Mouse (Mus musculus): ENCODE measurements around the gene Gm36864. TPM values are rescaled to one million over a fixed set of nuclear protein-coding genes. Genes with fewer than 3 reads are reported as not detected.
A peak's percentile ranks its signal among the peaks of the same experiment; 100 is the strongest.

The Gm36864 gene
- polyA plus RNA-seq, 2 experiments from 2014 or later = not detected

GRCm38 (mm10) chr7:44260410-44260809, 24.4 kb downstream of the Gm36864 start:
- ATAC-seq = no peak

GRCm38 (mm10) chr7:44261147-44261546, 25.2 kb downstream of the Gm36864 start, which contains the start of gene Gm15517:
Gm15517 (plus strand) TSS chr7:44261447.
- no peak for ATAC-seq

- ATAC-seq = peak; percentile 93
Observed at GRCm38 (mm10) chr7:44262791-44263643, 27.0 kb downstream of the Gm36864 start.

GRCm38 (mm10) chr7:44268117-44268516, 32.1 kb downstream of the Gm36864 start:
- ATAC-seq = no peak

- no peak for ATAC-seq
Observed at GRCm38 (mm10) chr7:44269397-44269796, 33.4 kb downstream of the Gm36864 start.

- ATAC-seq = no peak
Observed at GRCm38 (mm10) chr7:44271309-44271708, 35.3 kb downstream of the Gm36864 start.

DNA sequence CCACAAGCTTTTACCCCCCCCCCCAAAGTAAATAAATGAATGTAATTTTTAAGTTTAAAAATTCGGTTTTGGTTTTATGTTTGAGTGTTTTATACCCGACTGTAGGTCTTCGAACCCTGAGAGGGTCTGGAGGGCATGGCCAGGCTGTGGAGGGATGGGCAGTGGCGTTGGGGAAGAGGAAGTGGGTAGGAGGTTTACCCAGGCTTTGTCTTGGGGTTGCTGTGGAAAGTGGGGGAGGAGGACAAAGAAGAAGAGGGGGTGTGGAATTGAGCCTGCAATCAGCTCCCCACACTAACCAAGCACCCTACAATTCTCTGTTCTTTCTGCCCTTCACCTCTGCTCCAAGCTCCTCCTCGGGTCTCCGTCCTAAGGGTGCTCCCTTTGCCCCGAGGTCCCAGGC, 36.6 kb downstream of the Gm36864 start:
- no peak for ATAC-seq

DNA sequence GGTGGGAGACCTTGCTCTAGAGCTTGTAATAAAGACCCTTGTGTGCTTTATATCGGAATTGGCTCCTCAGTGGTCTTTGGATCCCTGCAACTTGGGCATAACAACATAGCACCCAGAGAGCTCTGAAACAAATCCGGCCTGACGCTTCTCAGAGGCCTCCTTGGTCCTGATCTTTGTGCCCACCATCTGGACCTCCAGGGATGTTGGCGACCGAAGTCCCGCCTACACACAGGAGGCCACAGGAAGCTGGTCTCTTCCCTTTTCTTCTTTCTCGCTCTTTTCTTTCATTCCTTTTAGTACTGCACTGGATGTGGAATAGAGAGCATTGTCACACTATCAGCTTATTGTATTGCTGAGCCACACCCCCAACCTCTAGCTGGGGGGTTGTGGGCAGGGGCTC, 37.5 kb downstream of the Gm36864 start:
- no peak for ATAC-seq

DNA sequence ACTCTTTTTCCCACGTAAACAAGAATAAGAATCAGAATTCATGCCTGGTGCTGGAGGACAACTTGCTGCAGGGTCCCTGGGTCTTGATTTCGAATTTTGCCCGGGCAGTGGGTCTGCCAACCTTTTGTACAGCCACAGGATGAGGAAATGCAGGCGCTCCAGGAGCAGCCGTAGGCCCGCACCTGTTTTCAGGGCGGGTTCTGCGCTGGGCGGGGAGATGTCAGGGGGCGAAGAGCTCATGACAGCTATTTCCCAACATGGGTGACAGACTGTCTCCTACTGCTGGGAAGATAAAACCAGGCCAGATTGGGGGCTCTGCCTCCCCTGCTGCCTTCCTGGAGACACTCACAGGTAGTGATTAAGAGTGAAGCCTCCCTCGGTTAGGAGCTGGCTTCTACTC, 38.1 kb downstream of the Gm36864 start:
- ATAC-seq = no peak

DNA sequence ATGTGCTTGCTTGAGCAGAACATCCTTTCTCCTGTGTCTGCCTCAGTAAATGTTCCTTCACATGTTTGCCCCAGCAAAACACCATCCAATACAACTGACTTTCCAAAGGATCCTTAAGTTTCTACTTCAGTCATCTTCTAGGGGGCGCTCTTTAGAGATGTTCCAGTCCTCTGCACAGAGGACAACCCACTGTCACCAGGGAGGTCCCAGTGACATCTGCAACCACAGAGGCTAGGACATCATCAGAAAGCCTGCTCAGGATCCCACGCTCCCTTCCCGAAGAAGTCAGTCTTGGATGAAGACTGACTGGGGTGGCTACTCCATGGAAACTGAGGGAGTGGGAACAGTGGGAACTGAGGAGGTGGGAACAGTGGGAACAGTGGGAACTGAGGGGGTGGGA, 39.6 kb downstream of the Gm36864 start:
- no peak for ATAC-seq

DNA sequence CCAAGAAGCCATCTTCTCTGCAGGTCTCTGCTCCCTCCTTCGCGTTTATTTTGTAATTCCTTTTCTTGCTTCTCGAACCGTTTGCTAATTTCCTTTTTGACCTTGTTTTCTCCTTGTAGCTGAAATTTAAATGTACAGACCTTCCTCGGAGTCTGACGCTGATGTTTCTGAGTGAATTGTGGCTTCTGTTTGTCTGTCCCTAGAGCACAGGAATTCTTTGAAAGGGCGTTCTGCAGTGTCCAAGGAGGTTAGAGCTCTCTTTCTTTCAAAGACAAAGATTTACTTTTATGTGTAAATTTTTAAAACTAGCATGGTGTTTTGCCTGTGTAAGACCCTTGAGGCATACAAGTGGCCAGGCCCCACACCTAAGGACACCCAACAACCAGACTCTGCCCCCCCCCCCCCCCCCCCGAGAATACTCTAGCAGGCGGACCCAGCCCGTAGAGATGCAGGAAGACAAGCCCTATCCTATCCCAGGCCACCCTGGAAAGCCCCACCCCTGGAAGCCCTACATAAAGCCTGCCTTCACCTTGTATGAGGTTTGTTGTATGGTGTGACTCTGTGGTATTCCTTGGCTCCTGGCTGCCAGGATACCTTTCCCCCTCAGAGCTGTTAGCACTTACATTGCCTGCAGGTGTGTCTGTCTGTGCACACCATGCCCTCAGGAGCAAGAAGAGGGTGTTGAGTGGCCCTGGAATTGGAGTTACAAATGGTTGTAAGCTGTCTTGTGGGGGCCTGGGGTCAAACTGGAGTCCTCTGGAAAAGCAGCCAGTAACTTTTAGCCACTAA, 40.7 kb downstream of the Gm36864 start:
- ATAC-seq = no peak

GRCm38 (mm10) chr7:44277250-44277622, 41.3 kb downstream of the Gm36864 start:
- no peak for ATAC-seq

- no peak for ATAC-seq
Observed at GRCm38 (mm10) chr7:44280959-44281358, 45.0 kb downstream of the Gm36864 start.

GRCm38 (mm10) chr7:44281586-44281985, 45.6 kb downstream of the Gm36864 start:
- ATAC-seq = no peak

DNA sequence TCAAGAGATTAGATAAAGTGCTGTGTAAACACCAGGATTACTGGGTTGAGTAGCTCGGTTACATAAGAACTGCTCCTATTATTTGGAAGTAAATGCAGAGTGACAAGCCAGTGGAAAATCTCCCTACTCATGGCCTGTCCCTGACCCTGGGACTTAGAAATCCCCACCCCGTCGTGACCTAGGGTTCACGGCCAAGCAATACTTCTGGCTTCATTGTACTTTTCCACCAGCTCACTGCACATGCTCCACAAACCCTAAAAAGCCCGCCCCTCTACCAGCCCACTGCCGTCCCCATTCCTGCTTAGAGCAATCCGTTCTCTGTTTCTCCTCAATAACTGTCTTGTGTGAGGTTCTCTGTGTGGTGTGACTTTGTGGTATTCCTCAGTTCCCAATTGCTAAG, 51.8 kb downstream of the Gm36864 start:
- ATAC-seq = no peak

- no peak for ATAC-seq
Observed at GRCm38 (mm10) chr7:44290986-44291385, 55.0 kb downstream of the Gm36864 start.

DNA sequence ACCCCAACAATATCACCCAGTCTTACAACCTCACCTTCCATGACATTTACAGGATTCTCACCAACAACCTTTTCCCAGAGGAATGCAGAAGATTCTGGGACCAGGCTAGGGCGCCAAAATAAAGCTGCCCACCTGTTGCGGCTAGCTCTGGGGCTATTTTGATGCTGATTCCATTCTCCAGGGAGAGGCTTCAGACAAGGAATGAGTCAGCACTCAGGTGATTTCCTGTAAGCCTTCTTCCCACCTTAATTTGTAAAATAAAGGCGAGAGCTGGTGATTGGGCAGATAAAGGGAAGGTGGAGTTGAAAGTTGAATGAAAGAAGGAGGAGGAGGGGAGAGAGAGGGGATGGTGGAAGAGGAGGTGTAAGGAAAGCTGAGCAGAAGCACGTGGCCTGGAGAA, 55.4 kb downstream of the Gm36864 start:
- no peak for ATAC-seq

Other genes starting within 250 kb of the Gm36864 start
- not detected for gene Klk1b11, start 240.3 kb upstream of the Gm36864 start, polyA plus RNA-seq (2017; shearing (Covaris generic))
- gene Klk1b26, start 224.0 kb upstream of the Gm36864 start, polyA plus RNA-seq (2017; shearing (Covaris generic)) = not detected
- gene Klk1b27, start 183.9 kb upstream of the Gm36864 start, polyA plus RNA-seq (2017; shearing (Covaris generic)) = 1 to 10 TPM; 1.7 to 5.7 TPM
- not detected for gene Klk1b21, start 133.8 kb upstream of the Gm36864 start, polyA plus RNA-seq (2017; shearing (Covaris generic))
- not detected for gene Klk1b22, start 123.5 kb upstream of the Gm36864 start, polyA plus RNA-seq (2017; shearing (Covaris generic))
- gene Klk1b16, start 99.4 kb upstream of the Gm36864 start, polyA plus RNA-seq (2017; shearing (Covaris generic)) = not detected
- not detected for gene Klk1b24, start 47.9 kb upstream of the Gm36864 start, polyA plus RNA-seq (2017; shearing (Covaris generic))
- gene Klk1b3, start 38.0 kb upstream of the Gm36864 start, polyA plus RNA-seq (2017; shearing (Covaris generic)) = not detected
- not detected for gene Klk1b4, start 28.7 kb upstream of the Gm36864 start, polyA plus RNA-seq (2017; shearing (Covaris generic))
- gene Klk1b5, start 20.2 kb upstream of the Gm36864 start, polyA plus RNA-seq (2017; shearing (Covaris generic)) = not detected
- 1 to 10 TPM in 1 of 2 experiments, not detected in 1; 1.0 TPM for gene Klk1, start 10.8 kb upstream of the Gm36864 start, polyA plus RNA-seq (2017; shearing (Covaris generic))
- gene 1700028J19Rik, start 10.5 kb downstream of the Gm36864 start, polyA plus RNA-seq (2017; shearing (Covaris generic)) = 1 to 10 TPM in 1 of 2 experiments, under 1 TPM in 1; 0.93 to 1.7 TPM
- 100 to 1,000 TPM; 101 to 192 TPM for gene 2410002F23Rik, start 10.5 kb downstream of the Gm36864 start, polyA plus RNA-seq (2017; shearing (Covaris generic))
- gene Acp4, start 21.2 kb downstream of the Gm36864 start, polyA plus RNA-seq (2017; shearing (Covaris generic)) = not detected
- not detected for gene Gm15517, start 25.3 kb downstream of the Gm36864 start, polyA plus RNA-seq (2017; shearing (Covaris generic))
- under 1 TPM; 0.35 to 0.66 TPM for gene Clec11a, start 70.7 kb downstream of the Gm36864 start, polyA plus RNA-seq (2017; shearing (Covaris generic))
- under 1 TPM; 0.12 to 0.58 TPM for gene Shank1, start 74.1 kb downstream of the Gm36864 start, polyA plus RNA-seq (2017; shearing (Covaris generic))
- not detected for gene Syt3, start 147.9 kb downstream of the Gm36864 start, polyA plus RNA-seq (2017; shearing (Covaris generic))
- gene 1700008O03Rik, start 149.6 kb downstream of the Gm36864 start, polyA plus RNA-seq (2017; shearing (Covaris generic)) = not detected
- gene Lrrc4b, start 192.8 kb downstream of the Gm36864 start, polyA plus RNA-seq (2017; shearing (Covaris generic)) = not detected
- gene Aspdh, start 229.2 kb downstream of the Gm36864 start, polyA plus RNA-seq (2017; shearing (Covaris generic)) = under 1 TPM in 1 of 2 experiments, not detected in 1; 0.73 TPM
- gene Josd2, start 231.8 kb downstream of the Gm36864 start, polyA plus RNA-seq (2017; shearing (Covaris generic)) = 10 to 100 TPM; 54.9 to 76.4 TPM